Mouse (Mus musculus): ENCODE data around the gene Vasn. TPM values are rescaled to one million over a fixed set of nuclear protein-coding genes. Genes with fewer than 3 reads are reported as not detected.
"Not testable (repeated sequence)": the region's sequence is repeated elsewhere in the genome, so short reads cannot be mapped to it uniquely, and the experiment has no call there.

Gene Vasn
- polyA plus RNA-seq, 1 experiment = 9.9 TPM

DNA sequence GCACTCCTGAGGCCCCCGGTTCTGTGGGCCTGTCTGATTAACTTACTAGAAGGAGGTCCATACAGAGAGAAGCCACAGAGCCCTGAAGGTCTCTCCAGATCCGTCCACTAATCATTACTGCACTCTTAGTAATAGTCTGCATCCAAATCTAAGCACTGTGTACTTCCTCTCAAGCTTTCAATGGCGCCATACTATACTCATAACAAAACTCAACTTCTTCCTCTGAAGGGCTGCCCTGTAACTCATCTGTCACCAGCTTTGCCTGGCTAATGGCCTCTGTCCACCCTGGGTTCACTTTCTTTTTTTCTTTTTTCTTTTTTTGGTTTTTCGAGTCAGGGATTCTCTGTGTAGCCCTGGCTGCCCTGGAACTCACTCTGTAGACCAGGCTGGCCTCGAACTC is 38.3 kb downstream of the Vasn start:
- no peak for DNase-seq (ENCODE audit: low read depth)
- TF ChIP-seq POLR2A (IDR thresholded peaks at IDR 0.05; ENCODE audit: borderline replicate concordance, extremely low read depth, insufficient read depth, insufficient read length, poor library complexity, severe bottlenecking) (no peak), CTCF (IDR thresholded peaks at IDR 0.05; ENCODE audit: borderline replicate concordance, extremely low read depth, insufficient read depth, insufficient read length) (no peak)

DNA sequence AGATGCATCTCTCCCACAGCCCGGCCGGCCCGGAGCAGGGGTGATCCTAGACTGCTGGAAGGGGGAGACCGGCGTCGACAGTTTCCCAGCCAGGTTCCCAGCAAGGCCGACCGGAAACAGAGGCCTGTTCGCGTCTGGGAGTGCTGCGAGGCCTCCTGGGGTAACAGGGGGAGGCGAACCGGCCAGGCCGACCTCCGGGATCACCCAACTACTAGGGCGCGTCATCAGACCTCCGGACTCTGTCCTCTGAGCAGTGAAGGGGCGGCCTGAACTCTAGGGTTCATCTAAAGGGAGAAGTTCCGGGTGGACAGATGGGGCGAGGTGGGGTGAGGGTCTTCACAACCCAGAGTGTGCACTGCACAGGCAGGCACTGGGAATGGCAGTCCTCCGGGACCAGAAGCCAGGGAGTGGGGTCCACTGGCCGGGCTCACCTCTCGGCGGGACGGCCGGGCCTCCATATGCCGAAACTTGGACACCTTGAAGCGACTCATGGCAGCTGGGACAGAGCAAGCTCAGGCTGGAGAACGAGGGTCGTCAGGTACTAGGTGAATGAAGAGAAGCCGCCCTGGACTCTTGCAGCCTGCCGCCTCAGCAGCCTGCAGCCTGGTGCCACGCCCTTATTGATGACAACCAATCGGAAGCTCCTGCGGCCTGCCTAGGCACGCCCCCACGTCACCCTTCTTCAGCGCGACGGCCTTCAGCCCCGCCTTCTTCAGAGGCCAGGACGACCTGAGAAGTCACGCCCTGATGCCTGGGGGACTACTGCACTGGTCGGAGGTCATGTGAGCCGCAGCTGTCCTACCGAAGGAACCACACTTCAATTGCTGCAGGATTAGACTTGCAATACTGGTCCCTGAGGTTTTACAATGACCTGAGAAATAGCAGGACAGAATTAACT is 39.6 kb downstream of the Vasn start, which contains the start of gene Coro7:
Coro7 (minus strand) TSS at position 657 of the 898 bp plus-strand sequence.
- DNase-seq (ENCODE audit: low read depth) = peak; percentile 97
- no peak for TF ChIP-seq CTCF (IDR thresholded peaks at IDR 0.05; ENCODE audit: borderline replicate concordance, extremely low read depth, insufficient read depth, insufficient read length)
- TF ChIP-seq POLR2A (IDR thresholded peaks at IDR 0.05; ENCODE audit: borderline replicate concordance, extremely low read depth, insufficient read depth, insufficient read length, poor library complexity, severe bottlenecking) = peak; percentile 77; the same call in 1 of the 2 replicates

DNA sequence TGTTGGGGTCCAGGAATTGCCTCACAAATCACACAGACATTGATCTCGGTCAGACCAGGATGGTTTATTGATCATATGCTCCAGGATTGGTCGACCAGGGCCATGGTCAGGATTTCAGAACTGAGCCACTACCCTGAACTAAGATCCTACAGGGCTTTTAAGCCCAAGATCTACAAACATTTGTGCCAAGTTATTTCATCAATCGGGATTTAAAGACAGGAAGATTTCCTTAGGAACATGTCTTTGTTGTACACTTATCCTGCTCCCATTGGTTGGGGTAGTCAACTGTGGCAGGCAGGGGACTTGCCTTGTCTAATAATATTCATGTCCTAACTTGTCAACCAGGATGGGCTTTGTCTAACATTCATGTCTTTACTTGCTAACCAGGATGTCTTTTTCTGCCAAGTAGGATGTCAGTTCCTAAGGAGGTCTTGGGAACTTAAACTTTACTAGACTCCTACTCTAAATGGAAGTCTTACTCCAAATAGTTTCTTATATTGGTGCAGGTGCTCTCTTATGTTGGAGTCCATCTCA is 41.2 kb downstream of the Vasn start:
- not testable (repeated sequence) for DNase-seq (ENCODE audit: low read depth)

DNA sequence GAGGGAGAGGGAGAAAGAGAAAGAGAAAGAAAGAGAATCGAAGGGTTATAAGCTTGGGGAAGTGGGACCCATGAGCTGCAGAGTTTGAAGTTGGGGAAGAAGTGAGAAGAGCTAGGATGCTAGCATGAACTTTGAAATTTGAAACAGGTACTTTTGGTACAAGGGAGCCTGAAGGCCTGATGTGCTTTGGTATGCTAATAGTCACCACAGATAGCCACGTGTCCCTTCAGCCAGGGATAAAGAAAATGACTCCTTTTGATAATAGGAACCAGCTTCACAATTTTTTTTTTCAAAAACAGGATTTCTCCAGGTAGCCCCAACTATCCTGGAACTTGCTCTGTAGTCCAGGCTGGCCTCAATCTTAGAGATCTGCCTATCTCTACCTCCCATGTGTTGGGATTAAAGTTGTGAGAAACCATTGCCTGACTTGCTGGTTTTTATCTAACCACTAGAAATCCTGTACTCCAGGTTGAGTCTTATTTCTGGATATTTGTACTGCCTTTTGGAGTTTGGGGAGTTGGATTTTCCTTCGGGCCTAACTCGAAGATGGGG is 43.0 kb downstream of the Vasn start:
- TF ChIP-seq POLR2A (IDR thresholded peaks at IDR 0.05; ENCODE audit: borderline replicate concordance, extremely low read depth, insufficient read depth, insufficient read length, poor library complexity, severe bottlenecking) (no peak), CTCF (IDR thresholded peaks at IDR 0.05; ENCODE audit: borderline replicate concordance, extremely low read depth, insufficient read depth, insufficient read length) (no peak)

DNA sequence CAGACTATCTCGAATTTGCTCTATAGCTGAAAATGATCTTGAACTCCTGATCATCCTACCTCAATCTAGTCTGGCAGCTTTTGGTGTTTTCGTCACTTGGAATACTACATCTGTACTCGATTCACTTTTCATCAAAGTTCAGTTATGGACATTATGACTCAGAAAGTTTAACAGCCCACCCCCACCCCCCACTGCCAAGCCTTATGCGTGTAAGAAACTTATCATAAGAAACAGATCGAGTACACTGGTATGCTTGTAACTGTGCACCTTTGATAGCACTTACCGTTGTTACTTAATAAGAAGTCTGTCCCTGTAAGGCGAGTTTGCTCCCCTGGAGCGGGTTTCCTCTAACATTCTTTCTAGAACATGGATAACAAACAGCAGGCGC is 43.4 kb downstream of the Vasn start:
- TF ChIP-seq CTCF (IDR thresholded peaks at IDR 0.05; ENCODE audit: borderline replicate concordance, extremely low read depth, insufficient read depth, insufficient read length) = no peak
- TF ChIP-seq POLR2A (IDR thresholded peaks at IDR 0.05; ENCODE audit: borderline replicate concordance, extremely low read depth, insufficient read depth, insufficient read length, poor library complexity, severe bottlenecking) = no peak
- DNase-seq (ENCODE audit: low read depth) = no peak

More for the DNA sequence above, 43.0 kb downstream of the Vasn start:
- no peak for DNase-seq (ENCODE audit: low read depth)

DNA sequence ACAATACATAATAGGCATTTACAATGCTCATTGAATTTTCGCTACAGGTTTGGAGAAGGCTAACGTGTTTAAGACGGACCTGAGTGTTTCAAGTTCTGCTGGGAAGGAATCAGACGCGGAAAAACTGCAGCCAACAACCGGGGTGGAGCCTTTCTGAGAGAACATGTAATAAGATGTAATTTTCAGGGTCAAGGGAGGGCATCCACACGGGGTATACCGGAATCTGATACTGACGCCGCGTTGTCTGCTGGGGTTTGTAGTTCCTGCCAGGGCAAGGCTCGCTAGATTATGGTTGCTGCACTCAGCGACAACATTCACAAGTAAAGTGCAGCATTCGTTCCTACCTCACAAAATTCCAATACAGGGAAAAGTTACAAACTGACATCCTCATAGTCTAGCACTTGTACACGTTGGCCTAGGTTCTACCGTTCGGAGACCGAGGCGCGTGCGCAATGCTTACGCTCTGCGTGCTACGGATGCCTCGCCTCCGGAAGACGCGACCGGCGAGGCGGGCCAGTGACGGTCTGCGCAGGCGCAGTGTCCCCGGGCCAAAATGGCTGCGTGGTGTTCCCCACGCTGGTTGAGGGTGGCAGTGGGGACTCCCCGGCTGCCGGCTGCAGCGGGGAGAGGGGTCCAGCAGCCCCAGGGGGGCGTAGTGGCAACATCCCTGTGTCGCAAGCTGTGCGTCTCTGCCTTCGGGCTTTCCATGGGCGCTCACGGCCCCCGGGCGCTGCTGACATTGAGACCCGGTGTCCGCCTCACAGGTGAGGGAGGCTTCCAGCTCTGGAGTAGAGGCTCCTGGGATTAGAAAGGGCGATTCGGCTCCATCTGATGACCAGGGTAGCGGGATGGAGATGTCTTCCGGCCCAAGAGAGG is 44.1 kb downstream of the Vasn start:
- peak; percentile 88; the same call in 1 of the 2 replicates for TF ChIP-seq POLR2A (IDR thresholded peaks at IDR 0.05; ENCODE audit: borderline replicate concordance, extremely low read depth, insufficient read depth, insufficient read length, poor library complexity, severe bottlenecking)
- no peak for TF ChIP-seq CTCF (IDR thresholded peaks at IDR 0.05; ENCODE audit: borderline replicate concordance, extremely low read depth, insufficient read depth, insufficient read length)
- peak; percentile 98 for DNase-seq (ENCODE audit: low read depth)

DNA sequence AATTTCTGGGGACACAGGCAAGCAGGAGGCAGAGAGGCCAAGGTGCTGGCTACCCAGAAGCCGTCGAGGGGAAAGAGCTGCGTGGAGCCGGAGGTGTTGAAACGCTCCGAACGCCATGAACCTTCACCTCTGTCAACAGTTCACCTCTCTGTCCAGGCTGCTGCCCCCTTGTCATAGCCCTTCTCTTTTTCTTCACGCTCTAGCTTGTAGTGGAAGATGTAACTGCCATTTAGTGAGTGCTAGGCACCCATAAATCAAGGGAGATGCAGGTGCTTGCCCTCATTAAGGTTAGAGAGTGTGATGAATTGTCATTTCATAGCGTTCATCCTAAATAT is 44.7 kb downstream of the Vasn start:
- DNase-seq (ENCODE audit: low read depth) = no peak
- TF ChIP-seq CTCF (IDR thresholded peaks at IDR 0.05; ENCODE audit: borderline replicate concordance, extremely low read depth, insufficient read depth, insufficient read length) (no peak), POLR2A (IDR thresholded peaks at IDR 0.05; ENCODE audit: borderline replicate concordance, extremely low read depth, insufficient read depth, insufficient read length, poor library complexity, severe bottlenecking) (no peak)

DNA sequence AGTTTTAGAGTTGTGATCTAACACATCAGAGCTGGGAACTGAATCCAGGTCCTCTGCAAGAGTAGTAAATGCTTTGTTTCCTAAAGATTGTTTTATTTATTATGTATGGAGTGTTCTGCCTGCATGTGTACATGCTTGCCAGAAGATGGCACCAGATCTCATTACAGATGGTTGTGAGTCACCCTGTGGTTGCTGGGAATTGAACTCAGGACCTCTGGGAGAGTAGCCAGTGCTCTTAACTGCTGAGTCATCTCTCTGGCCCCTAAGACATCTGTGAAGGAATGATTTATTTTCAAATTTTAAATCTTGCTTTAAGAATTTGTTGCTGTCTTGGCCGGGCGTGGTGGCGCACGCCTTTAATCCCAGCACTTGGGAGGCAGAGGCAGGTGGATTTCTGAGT is 49.6 kb downstream of the Vasn start:
- not testable (repeated sequence) for DNase-seq (ENCODE audit: low read depth)

Other genes starting within 250 kb of the Vasn start
- 6.0 and 8.6 TPM in 2 replicates for gene Adcy9, start 219.4 kb upstream of the Vasn start, polyA plus RNA-seq (2012; rRNA removed)
- gene Srl, start 98.1 kb upstream of the Vasn start, polyA plus RNA-seq (2012; rRNA removed) = 25.0 and 26.2 TPM in 2 replicates
- gene Tfap4, start 80.1 kb upstream of the Vasn start, polyA plus RNA-seq (2012; rRNA removed) = 13.6 and 16.6 TPM in 2 replicates
- gene Glis2, start 45.2 kb upstream of the Vasn start, polyA plus RNA-seq (2012; rRNA removed) = 41.8 and 45.4 TPM in 2 replicates
- 121 and 169 TPM in 2 replicates for gene Pam16, start 15.0 kb upstream of the Vasn start, polyA plus RNA-seq (2012; rRNA removed)
- 23.5 and 28.7 TPM in 2 replicates for gene Dnaja3, start within 50 bp of the Vasn start, polyA plus RNA-seq (2012; rRNA removed)
- 64.0 and 68.8 TPM in 2 replicates for gene Coro7, start 39.8 kb downstream of the Vasn start, polyA plus RNA-seq (2012; rRNA removed)
- gene Nmral1, start 79.4 kb downstream of the Vasn start, polyA plus RNA-seq (2012; rRNA removed) = 70.6 and 105 TPM in 2 replicates
- gene Hmox2, start 86.4 kb downstream of the Vasn start, polyA plus RNA-seq (2012; rRNA removed) = 52.2 and 59.0 TPM in 2 replicates
- 91.1 and 116 TPM in 2 replicates for gene Cdip1, start 150.4 kb downstream of the Vasn start, polyA plus RNA-seq (2012; rRNA removed)
- gene 4930562C15Rik, start 195.5 kb downstream of the Vasn start, polyA plus RNA-seq (2012; rRNA removed) = not detected in 2 replicates
- 25.7 and 46.5 TPM in 2 replicates for gene Ubald1, start 240.4 kb downstream of the Vasn start, polyA plus RNA-seq (2012; rRNA removed)
- gene Mgrn1, start 246.3 kb downstream of the Vasn start, polyA plus RNA-seq (2012; rRNA removed) = 152 and 169 TPM in 2 replicates